Mouse (Mus musculus): ENCODE measurements around the gene Nr1h2.

GRCm38 (mm10) chr7:44530507-44530906, 23.2 kb downstream of the Nr1h2 start:
- TF ChIP-seq EP300 (IDR thresholded peaks at IDR 0.05; ENCODE audit: insufficient read depth, low read depth, low read length) (no peak), CTCF (IDR thresholded peaks at IDR 0.05; ENCODE audit: low read depth, low read length) (no peak)

Data from ES-Bruce4 (cell line).